Mouse (Mus musculus) ZHBTc4 (cell line): ENCODE results near the gene Bet1l.
"Not testable (repeated sequence)": the region's sequence is repeated elsewhere in the genome, so short reads cannot be mapped to it uniquely, and the experiment has no call there.

ENCODE experiments used
- DNase-seq: peaks from one replicate; pipeline ENCODE4 v3.0.0-alpha.2; 2011; ENCODE audit warnings: low read depth, low spot score

Gene Bet1l

GRCm38 (mm10) chr7:140857550-140858505 lies at the start of gene Bet1l:
TSS of gene Bet1l (minus strand) at chr7:140857577.
- DNase-seq: peak; percentile 37

GRCm38 (mm10) chr7:140907131-140907530 lies 49.8 kb upstream of the Bet1l start:
- no peak for DNase-seq

GRCm38 (mm10) chr7:140905642-140906081 lies 48.3 kb upstream of the Bet1l start:
- DNase-seq: no peak

- DNase-seq: peak; percentile 93
Observed at GRCm38 (mm10) chr7:140903212-140903611, 45.8 kb upstream of the Bet1l start.

- no peak for DNase-seq
Observed at GRCm38 (mm10) chr7:140902036-140902875, 44.9 kb upstream of the Bet1l start.

GRCm38 (mm10) chr7:140900220-140900619 lies 42.8 kb upstream of the Bet1l start, which contains the start of gene Cox8b:
TSS of gene Cox8b (minus strand) at chr7:140900446.
- DNase-seq: no peak

GRCm38 (mm10) chr7:140899121-140899520 lies 41.7 kb upstream of the Bet1l start:
- DNase-seq: no peak

GRCm38 (mm10) chr7:140897863-140898262 lies 40.5 kb upstream of the Bet1l start:
- no peak for DNase-seq

GRCm38 (mm10) chr7:140894611-140895010 lies 37.2 kb upstream of the Bet1l start:
- no peak for DNase-seq

GRCm38 (mm10) chr7:140894031-140894430 lies 36.7 kb upstream of the Bet1l start:
- DNase-seq: no peak

GRCm38 (mm10) chr7:140890636-140891035 lies 33.3 kb upstream of the Bet1l start:
- DNase-seq: not testable (repeated sequence)

- DNase-seq: no peak
Observed at GRCm38 (mm10) chr7:140882469-140882803, 25.1 kb upstream of the Bet1l start.

GRCm38 (mm10) chr7:140881696-140882468 lies 24.5 kb upstream of the Bet1l start, which contains the start of the genes Psmd13 and Sirt3:
TSS of gene Psmd13 (plus strand) at chr7:140881968.
TSS of gene Sirt3 (minus strand) at chr7:140882309.
- peak; percentile 98 for DNase-seq

- peak; percentile 66 for DNase-seq
Observed at GRCm38 (mm10) chr7:140880865-140881515, 23.6 kb upstream of the Bet1l start.

- no peak for DNase-seq
Observed at GRCm38 (mm10) chr7:140880419-140880818, 23.0 kb upstream of the Bet1l start.

- DNase-seq: no peak
Observed at GRCm38 (mm10) chr7:140879355-140879754, 22.0 kb upstream of the Bet1l start.

- no peak for DNase-seq
Observed at GRCm38 (mm10) chr7:140877364-140877763, 20.0 kb upstream of the Bet1l start.

- no peak for DNase-seq
Observed at GRCm38 (mm10) chr7:140874224-140874623, 16.8 kb upstream of the Bet1l start.

GRCm38 (mm10) chr7:140864761-140865160 lies 7.4 kb upstream of the Bet1l start:
- no peak for DNase-seq

- no peak for DNase-seq
Observed at GRCm38 (mm10) chr7:140860728-140861127, 3.4 kb upstream of the Bet1l start.

- DNase-seq: no peak
Observed at GRCm38 (mm10) chr7:140859997-140860396, 2.6 kb upstream of the Bet1l start.
